Mouse (Mus musculus) inflammation-experienced regulatory T-cells, adult 6 months (primary cell): Measurements from ENCODE around the gene Pon2. TPM values are rescaled to one million over a fixed set of nuclear protein-coding genes. Genes with fewer than 3 reads are reported as not detected.

Experiments
- ATAC-seq: one replicate; pipeline ENCODE4 v1.8.0; 2017
- polyA plus RNA-seq, 3 experiments: library from polyadenylated mRNA; unstranded; fragments of 100-300 nt; shearing (Covaris generic); gene quantifications; one replicate each; pipeline ENCODE4 v1.2.1; 2017

Pon2 gene
- polyA plus RNA-seq, 3 experiments from 2014 or later: 49.3 to 90.7 (median 60.3) TPM

GRCm38 (mm10) chr6:5222080-5222479 is 76.2 kb downstream of the Pon2 start:
- no peak for ATAC-seq

DNA sequence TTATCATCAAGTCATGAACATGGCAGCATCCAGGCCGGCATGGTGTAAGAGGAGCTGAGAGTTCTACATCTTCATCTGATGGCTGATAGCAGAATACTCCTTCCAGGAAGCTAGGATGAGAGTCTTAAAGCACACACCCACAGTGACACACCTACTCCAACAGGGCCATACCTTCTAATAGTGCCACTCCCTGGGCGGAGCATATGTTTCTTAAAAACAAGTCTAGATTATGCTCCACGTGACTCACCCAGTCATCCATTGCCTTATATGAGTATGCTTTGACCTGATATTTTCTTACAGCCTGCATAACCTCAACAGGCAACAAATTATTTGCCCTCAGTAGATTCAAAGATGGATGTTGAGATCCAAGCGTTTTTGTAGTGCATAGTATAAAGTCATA is 80.1 kb downstream of the Pon2 start:
- ATAC-seq: no peak

Other genes starting within 250 kb of the Pon2 start
- gene Pon1, start 104.5 kb downstream of the Pon2 start, polyA plus RNA-seq: not detected
- 10 to 100 TPM; 22.6 to 46.5 (median 30.5) TPM for gene Pon3, start 42.2 kb downstream of the Pon2 start, polyA plus RNA-seq
- under 1 TPM in 2 of 3 experiments, not detected in 1; 0.21 to 0.22 TPM for gene Asb4, start 84.9 kb upstream of the Pon2 start, polyA plus RNA-seq
- not detected for gene Pdk4, start 197.9 kb upstream of the Pon2 start, polyA plus RNA-seq